Mouse (Mus musculus) urinary bladder, postnatal 4 days (tissue): Measurements from ENCODE around the gene Dbndd2.

ENCODE experiments used
- DNase-seq, 2 experiments: peaks; one replicate each; pipeline ENCODE4 v3.0.0; 2021 to 2022; ENCODE audit warnings: low spot score in 2 of 2

Gene Dbndd2

DNA sequence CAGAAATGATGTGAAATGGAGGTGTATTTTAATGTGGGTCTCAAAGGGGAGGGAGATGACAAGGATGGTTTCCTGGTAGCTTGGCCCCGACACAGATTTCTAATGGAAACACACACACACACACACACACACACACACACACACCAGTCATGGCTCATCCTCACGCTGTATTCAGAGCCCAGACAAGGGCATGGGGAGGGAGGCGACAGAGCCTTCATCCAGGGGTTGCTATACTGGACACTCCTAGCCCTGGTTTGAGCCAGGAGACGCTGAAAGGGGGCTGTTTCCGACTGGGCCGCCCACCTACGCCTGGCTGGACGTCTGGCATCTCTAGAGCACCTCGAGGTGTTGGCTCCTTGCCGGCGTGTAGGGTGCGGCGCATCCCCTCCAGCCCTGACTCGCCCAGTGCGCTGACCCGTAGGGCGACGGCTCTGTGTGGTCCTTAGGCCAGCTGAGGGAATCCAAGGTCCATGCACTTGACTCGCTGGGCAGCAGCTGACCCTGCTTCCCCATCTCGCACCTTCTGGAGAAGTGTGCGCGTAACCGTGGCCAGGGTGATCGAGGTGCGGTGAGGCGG, at the start of gene Dbndd2:
TSS of gene Dbndd2 (plus strand) at position 426 of the 577 bp plus-strand sequence.
- peak; percentile 42 to 75 for DNase-seq

DNA sequence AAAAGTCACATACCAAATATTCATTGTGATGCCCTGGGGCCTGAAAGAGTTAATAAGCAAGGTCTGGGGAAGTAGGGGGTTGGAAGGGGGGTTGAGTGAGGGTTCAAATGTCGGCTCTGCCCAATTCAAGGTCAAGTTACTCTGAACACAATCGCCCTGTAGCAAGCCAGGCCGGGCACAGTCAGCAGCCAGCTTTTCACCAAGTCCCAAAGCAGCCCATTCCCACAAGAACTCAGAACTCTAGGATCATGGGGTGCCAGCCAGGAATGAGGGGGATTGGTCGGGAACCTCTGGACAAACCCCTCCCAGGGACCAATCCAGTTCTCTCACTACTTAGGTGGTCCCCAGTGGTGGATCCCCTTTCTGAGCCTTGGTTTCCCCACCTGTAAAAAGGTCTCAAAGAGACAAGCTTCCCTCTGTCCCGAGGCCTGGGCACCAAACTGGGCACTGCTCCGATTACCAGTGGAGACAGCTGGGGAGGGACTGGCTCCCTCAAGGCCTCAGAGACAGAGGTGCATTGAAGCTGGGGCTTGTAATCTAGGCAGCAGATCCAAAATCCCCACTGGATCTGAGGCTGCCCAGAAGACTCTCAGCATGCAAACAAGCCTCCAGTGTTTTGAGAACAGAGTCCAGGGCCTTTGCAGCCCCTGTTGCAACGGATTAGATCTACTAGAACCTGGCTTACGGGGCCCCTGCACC, 49.5 kb upstream of the Dbndd2 start:
- no peak for DNase-seq

DNA sequence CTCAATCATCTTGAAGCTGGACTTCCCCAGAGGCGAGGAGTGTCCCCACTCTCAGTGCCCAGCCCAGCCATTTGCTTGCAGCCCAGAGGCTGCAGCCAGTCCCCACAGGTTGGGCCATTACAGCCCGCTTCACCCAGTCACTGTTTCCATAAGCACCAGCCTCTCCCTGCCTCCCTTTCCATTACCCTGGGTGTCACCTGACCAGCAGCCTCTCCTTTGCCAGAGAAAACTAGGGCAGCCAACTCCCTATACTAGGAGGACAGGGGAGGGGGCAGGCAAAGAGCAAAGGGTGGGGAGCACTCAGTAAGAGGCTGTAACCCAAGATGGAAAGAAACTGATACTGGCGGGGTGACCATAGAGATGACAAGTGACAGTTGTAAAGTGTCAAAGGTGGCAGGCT, 48.9 kb upstream of the Dbndd2 start:
- DNase-seq: no peak

DNA sequence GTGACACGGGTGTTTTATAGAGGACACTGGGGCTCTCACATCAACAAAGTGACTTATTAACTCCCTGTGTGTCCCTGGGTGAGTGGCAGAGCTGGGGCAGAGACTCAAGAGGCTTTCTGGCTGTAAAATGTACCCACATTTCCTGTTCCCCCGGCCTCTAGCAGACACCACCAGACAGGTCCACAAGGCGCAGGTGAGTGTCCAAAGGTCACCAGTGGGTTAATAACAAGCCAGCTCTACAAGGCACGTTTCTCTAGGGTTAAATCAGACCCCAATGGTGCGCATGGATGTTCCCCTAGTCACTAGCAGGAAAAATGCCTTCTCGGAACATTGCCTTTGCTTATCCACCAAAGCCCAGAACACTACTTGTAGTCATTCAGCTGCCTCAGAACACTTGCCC, 48.2 kb upstream of the Dbndd2 start:
- no peak for DNase-seq

DNA sequence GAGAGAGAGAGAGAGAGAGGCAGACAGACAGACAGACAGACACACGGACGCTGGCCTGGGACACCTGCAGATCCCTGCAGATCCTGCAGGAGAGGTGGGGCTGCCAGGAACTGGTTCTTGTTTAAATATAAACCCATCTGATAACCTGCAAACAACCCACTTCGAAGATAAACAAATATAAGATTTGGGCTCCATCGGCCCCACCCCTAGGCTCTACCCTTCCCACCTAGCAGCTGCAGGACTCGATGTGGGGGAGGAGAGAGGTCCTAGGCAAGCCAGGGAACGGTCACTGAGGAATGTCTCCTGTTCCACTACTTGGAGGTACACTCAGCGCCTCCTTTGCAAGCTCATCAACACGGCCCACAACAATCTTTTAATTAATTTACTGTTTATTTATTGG, 47.6 kb upstream of the Dbndd2 start:
- no peak for DNase-seq

DNA sequence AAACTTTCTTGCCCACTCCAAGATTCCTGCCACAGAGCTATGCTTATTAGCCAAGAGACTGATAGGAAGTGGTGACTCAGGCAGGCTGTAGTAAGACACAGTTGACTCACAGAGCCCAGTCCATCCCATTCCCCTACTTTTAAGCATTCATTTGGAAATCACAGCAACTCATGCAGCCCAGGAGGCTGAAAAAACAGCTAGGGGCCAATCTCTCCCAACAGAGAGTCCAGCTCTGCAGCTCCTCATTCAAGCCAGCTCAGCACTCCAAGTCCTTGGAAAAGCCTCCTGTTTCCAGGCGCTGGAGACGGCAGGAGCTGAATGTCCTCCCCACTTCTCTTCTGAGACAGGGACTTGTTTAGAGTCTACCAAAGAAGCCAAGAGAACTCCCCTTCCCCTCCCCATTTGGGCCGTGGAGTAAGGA, 46.9 kb upstream of the Dbndd2 start:
- no peak for DNase-seq

DNA sequence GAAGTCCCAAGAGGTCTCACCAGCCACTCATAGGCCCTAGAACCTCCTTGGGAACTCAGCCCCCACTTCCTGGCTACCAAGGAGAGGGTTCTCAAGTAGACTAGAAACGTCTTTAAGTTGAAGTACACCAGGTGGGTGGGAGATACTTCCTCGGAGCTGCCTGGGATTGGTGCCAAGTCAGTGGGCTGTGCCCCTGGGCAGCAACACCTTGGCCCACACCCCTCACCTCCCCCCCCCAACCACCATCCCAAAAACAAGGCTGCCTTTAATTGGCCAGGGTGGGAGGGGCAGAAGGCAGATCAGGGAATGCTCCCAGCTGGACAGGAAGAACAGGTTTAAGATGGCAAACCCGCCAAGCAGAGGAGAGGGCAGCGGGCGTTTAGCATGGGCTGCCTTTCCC, 45.6 kb upstream of the Dbndd2 start:
- DNase-seq: no peak

DNA sequence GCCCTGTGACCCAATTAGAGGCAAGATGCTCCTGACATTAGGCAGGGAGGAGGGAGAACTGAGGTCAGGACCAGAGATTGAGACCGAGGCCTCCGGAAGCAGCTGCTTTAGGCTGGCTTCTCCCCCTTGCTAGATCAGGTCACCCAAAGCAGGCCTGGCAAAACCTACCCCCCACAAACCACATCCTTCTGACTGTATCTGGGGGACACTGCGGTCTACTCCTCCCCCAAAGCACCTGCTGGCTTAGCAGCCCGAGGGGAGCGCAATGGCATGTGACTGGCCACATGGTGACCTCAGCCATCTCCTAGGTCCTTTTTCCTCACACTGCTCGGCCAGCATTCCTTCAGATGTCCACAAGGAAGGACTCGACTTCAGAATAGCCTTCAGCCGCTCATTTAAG, 44.8 kb upstream of the Dbndd2 start:
- no peak for DNase-seq

DNA sequence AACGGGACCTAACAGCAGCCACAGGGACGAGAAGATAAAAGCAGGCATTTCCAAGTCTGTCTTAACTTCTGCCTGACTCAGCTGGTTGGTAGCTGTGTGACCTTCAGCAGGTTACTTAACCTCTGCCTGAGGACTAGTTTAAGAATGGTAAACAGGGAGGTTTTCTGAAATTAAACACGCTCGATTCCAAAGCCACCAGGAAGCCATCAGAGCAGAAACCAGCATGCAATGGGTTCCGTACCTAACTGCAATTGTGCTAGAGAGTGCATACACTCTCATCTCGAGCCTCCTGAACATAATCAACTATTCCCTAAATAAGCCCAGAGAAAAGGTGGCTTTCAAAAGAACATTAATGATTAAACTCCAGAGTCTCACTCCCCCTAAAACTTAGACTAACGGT, 44.2 kb upstream of the Dbndd2 start:
- DNase-seq: no peak

DNA sequence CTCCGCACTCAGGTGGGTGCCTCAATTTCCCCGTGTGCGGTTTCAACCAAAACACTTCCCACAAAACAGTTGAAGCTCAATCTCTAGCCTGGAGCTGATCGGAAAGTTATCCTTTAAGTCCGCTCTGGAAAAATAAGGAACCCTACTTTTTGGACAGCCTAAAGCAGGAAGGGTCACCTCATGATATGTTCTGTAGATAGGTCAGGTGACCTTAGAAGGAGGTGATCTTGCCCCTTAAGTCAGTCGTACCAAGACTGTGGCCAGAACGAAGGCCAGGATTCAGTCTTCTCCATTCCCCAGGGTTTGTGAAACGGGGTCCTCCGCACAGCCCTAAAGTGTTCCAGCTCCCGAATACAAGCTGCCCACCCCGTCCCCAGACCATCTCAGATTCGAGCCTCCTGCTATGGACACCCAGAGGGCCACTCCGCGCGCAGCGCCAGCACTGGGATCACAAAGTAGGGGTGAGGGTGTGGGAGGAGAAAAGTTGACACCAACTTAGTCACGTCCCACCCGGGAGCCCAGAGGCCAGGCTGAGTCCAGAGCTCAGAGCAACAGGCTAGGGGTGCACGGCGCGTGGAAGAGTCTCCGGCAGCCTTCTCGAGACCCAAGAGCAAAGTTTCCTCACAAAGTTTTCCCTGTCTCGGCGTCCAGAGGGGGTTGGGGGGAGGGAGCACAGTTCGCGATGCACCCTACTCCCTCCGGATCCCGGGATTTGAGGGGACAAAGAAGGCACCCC, 43.4 kb upstream of the Dbndd2 start:
- no peak for DNase-seq

DNA sequence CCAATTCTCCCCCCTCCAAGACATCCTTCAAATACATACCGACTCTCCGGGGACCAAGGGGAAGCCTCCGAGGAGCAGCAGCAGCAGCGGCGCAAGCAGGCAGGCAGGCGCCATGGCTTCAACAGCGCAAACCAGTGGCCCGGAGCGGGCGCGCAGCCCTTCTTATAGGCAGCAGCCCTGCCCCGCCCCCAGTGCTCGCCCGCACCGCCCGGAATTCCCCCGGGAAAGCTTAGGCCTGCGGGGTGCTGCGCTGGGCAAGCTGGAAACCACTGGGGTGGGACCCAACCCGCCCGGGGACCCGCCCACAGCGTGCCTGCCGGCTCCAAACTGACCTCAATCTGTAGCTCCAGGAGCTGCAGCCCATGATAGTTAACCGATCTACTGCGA, 42.9 kb upstream of the Dbndd2 start:
- DNase-seq: peak; percentile 86 to 92

DNA sequence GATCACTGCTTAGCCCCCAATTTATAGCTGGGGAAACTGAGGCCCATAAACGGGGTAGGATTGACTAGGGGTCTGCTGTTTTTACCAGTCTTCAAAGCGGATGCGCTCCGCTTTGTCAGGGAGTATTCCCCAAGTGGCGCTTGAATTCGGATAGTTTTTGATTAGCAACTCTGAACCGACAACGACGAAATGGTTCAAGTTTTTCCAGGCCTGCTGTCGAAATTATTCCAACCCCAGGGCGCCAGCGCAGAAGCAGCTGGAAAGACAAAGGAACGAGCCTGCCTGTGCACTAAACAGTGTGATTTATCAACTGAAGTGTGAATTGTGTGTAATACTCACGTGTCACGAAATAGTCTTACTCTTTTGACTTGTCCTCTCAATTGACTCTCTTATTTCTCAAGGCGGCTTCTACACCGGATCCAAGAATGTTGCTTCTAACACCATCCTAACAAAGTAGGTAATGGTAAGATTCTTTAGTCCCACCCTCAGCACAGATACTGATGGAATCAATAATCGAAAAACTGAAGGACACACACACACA, 42.4 kb upstream of the Dbndd2 start, which contains the start of gene Sdc4:
TSS of gene Sdc4 (minus strand) at position 428 of the 541 bp plus-strand sequence.
- DNase-seq: no peak

DNA sequence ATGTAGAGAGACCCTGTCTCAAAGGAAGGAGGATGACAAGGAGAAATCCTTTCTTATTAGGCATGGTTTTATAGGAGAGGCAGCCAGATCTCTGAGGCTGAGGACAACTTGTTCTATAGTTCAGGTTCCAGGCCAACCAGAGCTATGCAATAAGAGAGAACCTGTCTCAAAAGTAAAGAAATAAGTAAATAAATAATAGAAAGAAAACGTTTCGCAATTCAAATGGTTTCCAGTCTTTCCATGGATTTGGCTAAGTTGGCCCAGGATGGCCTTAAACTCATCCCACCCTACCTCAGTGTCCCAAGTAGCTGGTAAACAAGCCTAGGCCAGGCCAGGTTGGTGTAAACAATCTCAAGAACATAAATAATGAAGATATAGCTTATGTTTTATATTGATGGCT, 41.2 kb upstream of the Dbndd2 start:
- DNase-seq: no peak

DNA sequence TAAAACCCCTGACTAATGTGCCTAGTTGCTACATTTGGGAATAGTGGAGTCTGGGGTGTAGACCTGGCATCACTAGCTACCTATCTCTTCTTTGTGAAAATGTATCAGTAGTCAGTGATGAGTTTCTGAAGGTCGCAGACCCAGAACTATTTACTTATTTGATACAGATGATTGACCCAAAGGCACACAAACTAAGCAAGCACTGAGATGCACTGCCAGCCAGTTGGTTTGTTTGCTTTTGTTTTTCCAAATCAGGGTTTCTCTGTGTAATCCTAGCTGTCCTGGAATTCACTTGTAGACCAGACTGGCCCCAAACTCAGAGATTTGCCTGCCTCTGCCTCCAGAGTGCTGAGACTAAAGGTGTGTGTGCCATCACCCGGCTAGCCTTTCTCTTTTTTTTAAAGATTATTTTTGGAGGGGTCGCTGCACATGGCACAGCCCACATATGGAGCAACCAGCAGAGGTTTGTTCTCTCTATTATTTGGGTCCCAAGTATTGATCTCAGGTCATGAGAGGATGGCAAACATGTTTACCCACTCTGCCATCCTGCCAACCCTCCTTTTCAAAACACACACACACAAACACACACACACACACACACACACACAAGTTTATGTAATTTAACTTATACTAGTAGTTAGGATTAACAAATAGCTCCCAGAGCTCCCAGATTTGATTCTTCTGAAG, 40.4 kb upstream of the Dbndd2 start:
- no peak for DNase-seq

DNA sequence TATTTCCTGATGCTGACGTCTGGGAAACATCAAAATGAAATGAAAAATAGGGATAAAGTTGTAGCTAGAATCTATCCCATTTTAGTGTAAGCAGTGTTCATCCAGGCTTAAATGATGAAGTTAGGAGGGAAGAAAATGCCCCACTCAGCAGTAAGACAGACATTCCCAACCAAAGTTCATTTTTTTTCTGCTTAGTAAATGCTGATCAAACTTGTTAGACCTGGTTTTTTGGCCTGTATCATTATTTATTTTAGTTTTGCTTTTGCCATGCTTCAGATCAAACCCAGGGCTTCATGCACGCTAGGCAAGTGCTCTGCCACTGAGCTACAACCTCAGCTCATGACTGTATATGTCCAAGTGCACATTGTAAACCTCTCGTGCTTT, 39.8 kb upstream of the Dbndd2 start:
- no peak for DNase-seq

DNA sequence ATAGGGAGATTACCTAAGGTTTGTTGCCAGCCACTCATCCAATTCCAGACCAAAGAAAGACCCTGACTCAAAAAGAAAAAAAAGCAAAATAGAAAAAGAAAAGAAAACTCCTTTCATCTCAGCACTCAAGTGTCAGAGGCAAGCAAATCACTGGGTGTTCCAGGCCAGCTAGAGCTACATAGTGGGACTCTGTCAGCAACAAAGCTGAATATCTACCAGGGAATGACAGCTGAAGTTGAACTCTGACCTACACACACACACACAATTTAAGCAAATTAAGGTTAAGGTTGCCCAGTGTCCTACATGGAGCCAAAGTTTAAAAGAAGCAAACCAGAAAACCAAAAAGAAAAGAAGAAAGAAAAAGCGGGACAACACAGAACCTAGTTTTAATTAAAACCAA, 37.8 kb upstream of the Dbndd2 start:
- DNase-seq: no peak

DNA sequence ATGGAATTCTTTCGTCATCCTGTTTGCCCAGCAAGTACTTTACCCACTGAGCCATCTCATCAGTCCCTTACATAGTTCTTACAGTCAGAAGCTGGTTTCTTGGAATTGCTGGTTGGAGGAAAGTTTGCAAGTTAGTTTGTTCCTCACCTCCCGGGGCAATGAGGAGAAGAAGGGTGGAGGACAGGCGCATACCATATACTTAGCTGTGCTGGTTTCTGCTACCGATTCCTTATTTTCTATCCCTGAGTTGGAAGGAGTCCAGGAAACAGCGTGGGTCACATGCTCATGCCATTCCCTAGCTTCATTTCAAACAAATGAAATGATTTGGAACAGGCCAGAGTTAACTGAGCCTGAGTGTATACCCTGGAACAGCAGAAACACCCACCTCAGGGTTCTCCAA, 37.0 kb upstream of the Dbndd2 start:
- no peak for DNase-seq

DNA sequence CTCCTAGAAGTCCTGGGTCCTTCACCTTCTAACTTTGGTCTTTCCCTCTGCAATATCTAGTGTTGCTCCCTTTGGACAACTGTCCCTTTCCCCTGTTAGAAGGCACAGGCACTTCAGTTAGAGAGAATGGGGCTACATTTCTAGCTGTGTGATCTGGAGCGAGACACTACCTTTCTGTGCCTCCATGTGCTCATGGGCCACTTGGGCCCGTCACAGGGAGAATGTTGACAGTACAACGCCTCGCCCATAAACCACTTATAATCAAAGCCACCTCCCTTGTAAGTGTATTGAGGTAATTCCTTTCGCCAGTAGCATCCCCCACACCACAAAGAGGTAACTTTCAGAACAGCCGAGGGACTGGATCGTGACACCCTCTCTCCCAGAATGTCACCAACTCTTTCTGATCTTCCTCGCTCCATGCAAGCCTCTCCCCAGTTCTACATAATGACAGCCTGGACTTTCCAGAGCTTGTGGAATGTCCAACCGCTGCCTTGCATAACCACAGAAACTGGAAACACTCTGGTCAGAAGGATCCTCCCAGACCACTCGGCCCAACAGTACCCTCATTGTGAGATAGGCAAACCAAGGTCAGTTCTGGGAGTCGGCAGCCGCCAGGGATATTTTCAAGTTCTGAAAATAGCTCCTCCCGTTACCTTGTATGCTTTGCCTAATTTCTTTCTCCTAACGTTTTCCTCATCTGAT, 36.4 kb upstream of the Dbndd2 start:
- DNase-seq: no peak

DNA sequence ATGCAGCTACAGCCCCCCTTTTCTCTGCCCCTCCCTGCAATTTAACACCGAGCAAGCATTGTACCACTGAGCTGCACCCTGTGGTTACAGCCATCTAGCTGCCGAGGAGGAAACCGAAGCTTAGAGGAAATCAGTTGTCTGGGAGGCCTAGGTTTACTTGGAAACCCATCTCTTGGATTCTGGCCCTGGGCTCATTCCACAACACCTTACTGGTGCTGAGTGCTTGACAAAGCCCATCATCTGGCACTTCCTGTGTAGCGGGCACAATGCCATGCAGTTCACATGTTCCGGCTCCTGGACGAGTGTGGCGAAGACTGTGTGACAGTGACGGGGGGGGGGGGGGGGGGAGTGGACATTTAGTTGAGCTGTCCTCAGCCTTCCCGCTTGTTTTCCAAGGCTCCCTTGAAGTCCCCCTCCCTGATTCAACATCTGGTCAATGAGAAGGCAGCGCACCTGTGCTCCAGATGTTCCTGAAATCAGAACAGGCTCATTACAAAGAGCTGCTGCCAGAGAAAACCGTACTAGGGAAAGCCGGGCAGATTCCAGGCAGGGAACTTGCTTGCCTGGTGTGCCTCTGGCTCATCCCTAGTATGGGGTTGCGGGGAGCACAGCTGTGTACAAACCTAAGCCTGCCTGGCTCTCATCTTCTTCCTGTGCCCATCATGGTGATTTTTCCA, 33.8 kb upstream of the Dbndd2 start:
- DNase-seq: no peak

DNA sequence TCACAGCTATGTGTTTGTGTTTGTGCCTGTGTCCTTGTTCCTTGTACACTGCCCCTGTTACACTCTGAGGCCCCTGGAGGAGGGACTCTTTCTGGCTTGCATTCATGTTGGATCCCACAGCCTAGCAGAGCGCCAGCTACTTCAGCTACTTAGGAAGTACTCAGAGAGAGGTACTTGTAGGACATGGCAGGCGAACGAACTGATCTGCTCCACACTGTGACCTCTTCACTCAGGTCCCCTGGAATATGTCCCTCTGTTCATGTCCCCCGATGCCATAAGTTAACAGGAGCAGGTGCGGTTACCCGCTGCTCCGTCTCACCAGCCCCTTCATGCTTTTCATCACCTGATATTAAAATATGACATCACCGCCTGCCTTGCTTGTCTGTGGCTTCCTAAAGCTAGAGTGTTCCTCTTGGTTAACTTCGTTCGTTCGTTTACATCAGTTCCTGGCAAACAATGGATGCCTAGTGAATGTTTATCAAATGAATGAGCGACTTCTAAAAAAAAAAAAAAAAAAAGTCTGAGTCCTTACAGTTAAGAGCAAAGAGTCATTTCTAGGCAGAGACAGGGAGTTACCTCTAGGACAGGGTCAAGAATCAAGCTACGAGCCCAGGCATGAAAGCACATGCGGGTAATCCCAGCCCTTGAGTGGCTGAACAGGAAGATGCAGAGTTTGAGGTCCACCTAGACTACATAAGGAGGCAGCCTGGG, 32.7 kb upstream of the Dbndd2 start:
- DNase-seq: no peak
